Mouse (Mus musculus): ENCODE results near the gene Syce1.

GRCm38 (mm10) chr7:140833341-140833740 lies 45.7 kb upstream of the Syce1 start:
- TF ChIP-seq POLR2A (IDR thresholded peaks at IDR 0.05; ENCODE audit: borderline replicate concordance, control insufficient read depth, low read depth, low read length) (no peak), CTCF (IDR thresholded peaks at IDR 0.05; ENCODE audit: control insufficient read depth, insufficient read depth, low read length) (no peak)
